Mouse (Mus musculus): ENCODE data around the gene Thop1. TPM values are rescaled to one million over a fixed set of nuclear protein-coding genes. Genes with fewer than 3 reads are reported as not detected.
A peak's percentile ranks its signal among the peaks of the same experiment; 100 is the strongest.
"Not testable (repeated sequence)": the region's sequence is repeated elsewhere in the genome, so short reads cannot be mapped to it uniquely, and the experiment has no call there.

The Thop1 gene
- polyA plus RNA-seq, 1 experiment from 2014 or later = 20.8 TPM

DNA sequence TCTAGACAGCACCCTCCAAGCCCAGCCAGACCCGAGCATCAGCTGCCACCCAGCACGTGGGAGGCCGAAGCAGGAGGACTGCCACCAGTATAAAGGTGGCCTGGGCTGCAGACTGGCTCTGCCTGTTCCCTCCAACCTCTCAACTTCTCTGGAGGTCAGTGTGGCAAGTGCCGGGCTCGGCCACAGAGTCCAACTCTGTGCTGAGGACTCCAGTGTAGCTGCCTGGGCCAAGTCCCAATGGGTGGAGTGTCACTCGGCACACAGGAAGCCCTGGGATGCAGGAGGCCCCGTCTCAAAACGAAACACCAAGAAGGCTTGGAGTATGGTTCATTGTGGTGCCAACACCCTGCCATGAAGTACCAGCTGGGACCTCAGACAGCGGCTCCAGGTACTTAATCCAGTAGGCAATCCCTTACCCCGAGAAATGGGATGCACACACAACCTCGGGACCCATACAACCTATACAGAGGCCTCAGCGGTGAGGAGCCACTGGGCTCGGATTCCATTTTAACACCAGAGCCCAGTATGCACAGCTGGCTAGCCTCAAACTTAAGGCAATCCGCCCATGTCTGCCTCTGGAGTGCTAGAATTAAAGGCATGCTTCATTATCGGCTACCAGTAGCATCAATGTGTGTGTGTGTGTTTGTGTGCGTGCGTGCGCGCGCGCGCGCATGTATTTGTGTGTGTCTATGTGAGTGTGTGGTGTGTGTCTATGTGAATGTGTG lies 12.3 kb upstream of the Thop1 start:
- Histone ChIP-seq H3K9ac (ENCODE audit: low read length) (no peak overlapping the region), H3K9me3 (ENCODE audit: control insufficient read depth, low read length) (no peaks in the 10 kb centered on the region), H3K4me3 (ENCODE audit: control insufficient read depth in 1 of 2, insufficient read depth in 1 of 2, low read depth in 1 of 2, low read length in 2 of 2) (no peak overlapping the region), H3K27me3 (ENCODE audit: control insufficient read depth, insufficient read depth, low read length) (no peaks in the 10 kb centered on the region), H3K4me1 (ENCODE audit: control insufficient read depth in 2 of 2, insufficient read depth in 2 of 2, low read length in 2 of 2) (peaks cover 9 to 24% of the 10 kb centered on the region in 2 experiments; a peak in 3 of 4 replicates), H3K4me2 (ENCODE audit: low read length) (no peak overlapping the region), H3K36me3 (ENCODE audit: control insufficient read depth, insufficient read depth, low read length) (peaks cover 14% of the 10 kb centered on the region; the same call in 1 of the 2 replicates), H3K27ac (replicated peaks in 1 of 2; ENCODE audit: control insufficient read depth in 1 of 2, insufficient read depth in 1 of 2, low read depth in 2 of 2, low read length in 2 of 2) (no peak overlapping the region)
- ATAC-seq (ENCODE audit: insufficient number of reproducible peaks, insufficient read depth, low FRiP score, low read depth) = no peak
- WGBS = 88% methylated on average over 23 of the region's 23 CpGs

DNA sequence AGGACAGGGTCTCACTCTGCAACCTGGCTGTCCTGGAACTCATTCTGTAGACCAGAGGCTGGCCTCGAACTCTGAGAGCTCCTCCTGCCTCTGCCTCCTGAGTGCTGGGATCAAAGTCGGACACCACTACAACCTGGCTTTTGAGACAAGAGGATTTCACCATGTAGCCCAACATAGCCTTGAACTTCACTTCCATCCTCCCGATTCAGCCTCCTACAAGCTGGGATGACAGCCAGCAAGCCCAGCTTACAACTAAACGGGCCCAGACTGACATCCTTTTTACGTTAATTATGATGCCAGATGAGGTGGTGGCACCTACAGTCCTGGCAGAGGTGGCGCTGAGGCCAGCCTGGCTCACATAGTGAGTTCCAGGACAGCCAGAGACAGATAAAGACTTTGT lies 10.9 kb upstream of the Thop1 start:
- Histone ChIP-seq H3K36me3 (ENCODE audit: control insufficient read depth, insufficient read depth, low read length) (0 out of 2 replicates have a peak, but pooled peaks cover 8% of the 10 kb centered on the region), H3K4me3 (ENCODE audit: control insufficient read depth in 1 of 2, insufficient read depth in 1 of 2, low read depth in 1 of 2, low read length in 2 of 2) (peak overlapping the region in 1 of 2 experiments; percentile 88; a peak in 2 of 4 replicates), H3K9me3 (ENCODE audit: control insufficient read depth, low read length) (no peaks in the 10 kb centered on the region), H3K27ac (replicated peaks in 1 of 2; ENCODE audit: control insufficient read depth in 1 of 2, insufficient read depth in 1 of 2, low read depth in 2 of 2, low read length in 2 of 2) (no peak overlapping the region), H3K4me2 (ENCODE audit: low read length) (peak overlapping the region; percentile 91), H3K4me1 (ENCODE audit: control insufficient read depth in 2 of 2, insufficient read depth in 2 of 2, low read length in 2 of 2) (peaks cover 9 to 24% of the 10 kb centered on the region in 2 experiments; a peak in 3 of 4 replicates), H3K27me3 (ENCODE audit: control insufficient read depth, insufficient read depth, low read length) (no peaks in the 10 kb centered on the region), H3K9ac (ENCODE audit: low read length) (peak overlapping the region; percentile 93)
- no peak for ATAC-seq (ENCODE audit: insufficient number of reproducible peaks, insufficient read depth, low FRiP score, low read depth)
- whole genome bisulfite sequencing = 87% methylated on average over 6 of the region's 6 CpGs

DNA sequence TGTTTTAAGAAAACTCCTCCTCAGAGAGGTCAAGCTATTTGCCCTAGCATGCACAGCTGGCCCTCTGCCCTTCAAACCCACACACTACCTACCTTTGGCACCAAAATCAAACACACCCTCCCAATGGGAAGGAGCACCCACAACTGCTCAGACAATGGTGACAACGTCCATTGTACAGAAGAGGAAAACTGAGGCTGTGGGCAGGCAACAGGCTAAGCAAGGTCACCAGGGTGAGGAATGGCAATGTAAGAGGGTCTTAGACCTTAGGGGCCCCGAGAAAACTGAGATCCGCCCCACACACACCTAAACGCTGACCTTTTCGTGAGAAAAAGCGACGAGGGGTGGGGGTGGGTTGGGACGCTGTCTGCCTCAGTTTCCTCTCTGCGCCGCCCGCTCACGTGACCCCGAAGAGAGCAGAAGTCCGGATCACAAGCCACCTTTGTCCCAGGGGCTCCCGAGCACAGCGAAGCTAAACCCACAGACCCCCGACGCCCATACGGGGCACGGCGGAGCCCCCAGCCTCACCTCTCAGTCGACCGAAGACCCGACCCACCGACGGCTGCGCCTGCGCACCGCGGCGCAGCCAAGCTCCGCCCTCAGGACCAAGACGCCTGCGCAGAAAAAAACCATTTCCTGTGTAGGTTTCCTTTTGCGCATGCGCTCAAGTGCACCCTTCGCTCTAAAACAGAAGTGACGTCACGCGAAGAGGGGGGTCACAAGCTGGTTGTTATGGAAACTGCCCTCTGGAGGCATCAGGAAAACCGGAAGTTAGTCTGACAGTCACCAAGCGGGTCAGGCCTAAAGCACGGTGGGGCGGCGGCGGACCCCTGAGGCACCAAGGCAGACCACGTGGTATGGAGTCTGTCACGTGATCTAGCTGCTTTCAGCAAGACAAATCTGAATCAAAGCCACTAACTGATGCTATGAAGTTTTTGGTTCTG lies 10.0 kb upstream of the Thop1 start, which contains the start of gene Sgta:
Sgta (minus strand) TSS at position 579 of the 941 bp plus-strand sequence.
- Histone ChIP-seq H3K4me3 (ENCODE audit: control insufficient read depth in 1 of 2, insufficient read depth in 1 of 2, low read depth in 1 of 2, low read length in 2 of 2) (peak within 1 kb of the TSS; percentile 88 to 89), H3K36me3 (ENCODE audit: control insufficient read depth, insufficient read depth, low read length) (0 out of 2 replicates have a peak, but pooled peaks cover 3% of the 10 kb centered on the region), H3K9ac (ENCODE audit: low read length) (peak within 1 kb of the TSS; percentile 93), H3K9me3 (ENCODE audit: control insufficient read depth, low read length) (no peaks in the 10 kb centered on the region), H3K27ac (replicated peaks in 1 of 2; ENCODE audit: control insufficient read depth in 1 of 2, insufficient read depth in 1 of 2, low read depth in 2 of 2, low read length in 2 of 2) (peak within 1 kb of the TSS in 1 of 2 experiments; percentile 68; a peak in 2 of 4 replicates), H3K4me2 (ENCODE audit: low read length) (peak within 1 kb of the TSS; percentile 91), H3K4me1 (ENCODE audit: control insufficient read depth in 2 of 2, insufficient read depth in 2 of 2, low read length in 2 of 2) (peaks cover 9 to 24% of the 10 kb centered on the region in 2 experiments; a peak in 3 of 4 replicates), H3K27me3 (ENCODE audit: control insufficient read depth, insufficient read depth, low read length) (no peaks in the 10 kb centered on the region)
- under 1% methylated on average over 48 of the region's 48 CpGs for WGBS
- peak; percentile 95 for ATAC-seq (ENCODE audit: insufficient number of reproducible peaks, insufficient read depth, low FRiP score, low read depth)

DNA sequence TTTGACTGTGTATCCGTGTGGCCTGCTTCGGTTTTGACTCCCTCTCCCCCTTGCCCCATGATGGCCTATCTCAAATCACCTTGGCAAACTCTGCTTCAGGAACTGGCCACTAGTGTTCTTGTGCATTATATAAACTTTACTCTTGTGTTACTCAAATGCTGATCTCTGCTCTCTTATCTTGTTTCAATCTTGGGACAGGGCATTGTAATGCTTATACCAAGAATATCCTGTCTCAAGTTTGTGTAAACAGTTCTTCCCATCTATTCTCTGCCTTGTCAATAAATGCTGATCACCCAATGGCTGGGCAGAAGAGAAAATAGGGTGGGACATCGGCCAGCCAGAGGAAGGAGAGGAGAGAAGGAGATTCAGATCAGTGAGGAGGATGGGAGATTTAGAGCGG lies 7.1 kb upstream of the Thop1 start:
- H3K9ac ChIP-seq (ENCODE audit: low read length) = no peak overlapping the region
- no peaks in the 10 kb centered on the region for H3K36me3 ChIP-seq (ENCODE audit: control insufficient read depth, insufficient read depth, low read length)
- no peak overlapping the region for H3K27ac ChIP-seq (replicated peaks in 1 of 2; ENCODE audit: control insufficient read depth in 1 of 2, insufficient read depth in 1 of 2, low read depth in 2 of 2, low read length in 2 of 2)
- ATAC-seq (ENCODE audit: insufficient number of reproducible peaks, insufficient read depth, low FRiP score, low read depth) = no peak
- H3K4me3 ChIP-seq (ENCODE audit: control insufficient read depth in 1 of 2, insufficient read depth in 1 of 2, low read depth in 1 of 2, low read length in 2 of 2) = no peak overlapping the region
- no peaks in the 10 kb centered on the region for H3K27me3 ChIP-seq (ENCODE audit: control insufficient read depth, insufficient read depth, low read length)
- H3K4me1 ChIP-seq (ENCODE audit: control insufficient read depth in 2 of 2, insufficient read depth in 2 of 2, low read length in 2 of 2) = peaks cover 9 to 16% of the 10 kb centered on the region in 2 experiments; a peak in 3 of 4 replicates
- no peaks in the 10 kb centered on the region for H3K9me3 ChIP-seq (ENCODE audit: control insufficient read depth, low read length)
- no peak overlapping the region for H3K4me2 ChIP-seq (ENCODE audit: low read length)
- 54% methylated on average over 4 of the region's 4 CpGs for WGBS

DNA sequence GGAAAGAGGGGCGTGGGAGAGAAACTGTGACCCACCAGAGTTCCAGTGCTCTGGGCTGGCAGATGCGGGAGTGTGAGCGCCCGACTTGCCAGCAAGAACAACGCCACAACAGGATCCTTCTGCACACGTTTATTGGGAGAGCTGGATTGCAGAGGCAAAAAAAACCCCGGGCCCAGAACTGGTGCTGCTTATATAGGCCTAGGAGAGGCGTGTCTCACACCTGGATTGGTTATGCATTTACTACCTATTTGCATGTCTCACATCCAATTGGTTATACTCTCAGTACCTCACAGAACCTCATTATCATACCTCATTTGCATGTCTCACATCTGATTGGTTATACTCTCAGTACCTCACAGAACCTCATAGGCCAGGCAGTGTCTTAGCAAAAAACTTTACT lies 5.3 kb upstream of the Thop1 start:
- 81% methylated on average over 8 of the region's 8 CpGs for WGBS

DNA sequence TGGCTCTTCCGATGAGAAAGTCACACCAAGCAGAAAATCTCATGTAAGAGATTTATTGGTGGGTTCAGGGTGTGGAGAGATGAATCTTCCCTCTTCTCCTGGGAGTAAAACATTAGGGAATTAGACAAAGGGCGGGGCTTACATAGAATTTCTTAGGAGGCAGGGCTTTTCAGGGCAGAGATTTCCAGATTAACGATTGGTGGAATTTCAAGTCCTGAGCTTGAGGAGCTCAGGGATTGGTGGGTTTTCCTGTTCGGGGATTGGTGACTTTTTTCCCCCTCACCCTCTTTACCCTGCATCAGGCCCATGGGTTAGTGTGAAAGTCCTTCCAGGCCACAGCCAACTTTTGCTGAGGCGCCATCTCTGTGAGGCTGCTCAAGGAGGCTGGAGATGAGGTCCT lies 1.1 kb upstream of the Thop1 start:
- ATAC-seq (ENCODE audit: insufficient number of reproducible peaks, insufficient read depth, low FRiP score, low read depth) = no peak
- Histone ChIP-seq H3K4me1 (ENCODE audit: control insufficient read depth in 2 of 2, insufficient read depth in 2 of 2, low read length in 2 of 2) (peaks cover 4 to 6% of the 10 kb centered on the region in 2 experiments), H3K27ac (replicated peaks in 1 of 2; ENCODE audit: control insufficient read depth in 1 of 2, insufficient read depth in 1 of 2, low read depth in 2 of 2, low read length in 2 of 2) (no peak overlapping the region), H3K9ac (ENCODE audit: low read length) (no peak overlapping the region), H3K9me3 (ENCODE audit: control insufficient read depth, low read length) (no peaks in the 10 kb centered on the region), H3K4me2 (ENCODE audit: low read length) (no peak overlapping the region), H3K27me3 (ENCODE audit: control insufficient read depth, insufficient read depth, low read length) (no peaks in the 10 kb centered on the region), H3K36me3 (ENCODE audit: control insufficient read depth, insufficient read depth, low read length) (peaks cover 6% of the 10 kb centered on the region), H3K4me3 (ENCODE audit: control insufficient read depth in 1 of 2, insufficient read depth in 1 of 2, low read depth in 1 of 2, low read length in 2 of 2) (no peak overlapping the region)
- WGBS = 58% methylated on average over 5 of the region's 5 CpGs

More for the DNA sequence above, 5.3 kb upstream of the Thop1 start:
- not testable (repeated sequence) for H3K27ac ChIP-seq (replicated peaks in 1 of 2; ENCODE audit: control insufficient read depth in 1 of 2, insufficient read depth in 1 of 2, low read depth in 2 of 2, low read length in 2 of 2); H3K36me3 ChIP-seq (ENCODE audit: control insufficient read depth, insufficient read depth, low read length); H3K27me3 ChIP-seq (ENCODE audit: control insufficient read depth, insufficient read depth, low read length); ATAC-seq (ENCODE audit: insufficient number of reproducible peaks, insufficient read depth, low FRiP score, low read depth); H3K4me2 ChIP-seq (ENCODE audit: low read length); H3K9me3 ChIP-seq (ENCODE audit: control insufficient read depth, low read length); H3K9ac ChIP-seq (ENCODE audit: low read length); H3K4me3 ChIP-seq (ENCODE audit: control insufficient read depth in 1 of 2, insufficient read depth in 1 of 2, low read depth in 1 of 2, low read length in 2 of 2); H3K4me1 ChIP-seq (ENCODE audit: control insufficient read depth in 2 of 2, insufficient read depth in 2 of 2, low read length in 2 of 2)

DNA sequence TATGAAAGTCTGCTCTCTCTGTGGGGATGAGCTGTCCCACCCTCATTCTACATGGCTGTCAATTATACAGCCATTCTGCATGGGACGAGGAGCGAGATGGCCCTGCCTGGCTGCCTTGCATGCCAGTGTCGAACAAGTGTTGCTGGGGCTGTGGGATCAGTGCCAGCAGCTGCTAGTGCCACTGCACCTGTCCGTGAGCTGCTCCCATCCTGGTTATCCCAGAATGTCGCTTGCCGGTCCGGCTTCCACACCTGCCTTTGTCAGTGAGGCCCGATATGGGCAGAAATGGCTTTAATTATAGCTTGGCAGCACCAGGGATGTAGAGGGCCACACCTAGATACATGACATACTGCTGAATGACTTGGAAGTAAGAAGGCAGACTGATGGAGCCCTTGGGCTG lies 2.5 kb downstream of the Thop1 start:
- 94% methylated on average over 8 of the region's 8 CpGs for WGBS
- no peaks in the 10 kb centered on the region for H3K27me3 ChIP-seq (ENCODE audit: control insufficient read depth, insufficient read depth, low read length)
- no peak overlapping the region for H3K9ac ChIP-seq (ENCODE audit: low read length)
- ATAC-seq (ENCODE audit: insufficient number of reproducible peaks, insufficient read depth, low FRiP score, low read depth) = no peak
- no peak overlapping the region for H3K27ac ChIP-seq (replicated peaks in 1 of 2; ENCODE audit: control insufficient read depth in 1 of 2, insufficient read depth in 1 of 2, low read depth in 2 of 2, low read length in 2 of 2)
- peaks cover 4 to 6% of the 10 kb centered on the region in 2 experiments for H3K4me1 ChIP-seq (ENCODE audit: control insufficient read depth in 2 of 2, insufficient read depth in 2 of 2, low read length in 2 of 2)
- no peak overlapping the region for H3K4me2 ChIP-seq (ENCODE audit: low read length)
- no peaks in the 10 kb centered on the region for H3K9me3 ChIP-seq (ENCODE audit: control insufficient read depth, low read length)
- peaks cover 20% of the 10 kb centered on the region for H3K36me3 ChIP-seq (ENCODE audit: control insufficient read depth, insufficient read depth, low read length)
- no peak overlapping the region for H3K4me3 ChIP-seq (ENCODE audit: control insufficient read depth in 1 of 2, insufficient read depth in 1 of 2, low read depth in 1 of 2, low read length in 2 of 2)

All from heart, embryonic 14.5 days (tissue).